Mouse (Mus musculus) lung, adult 2 months (tissue): Measurements from ENCODE around the gene Rora.

Experiments
- CTCF ChIP-seq: fragments of 200-500 bp; IDR thresholded peaks from 2 replicates; pipeline ENCODE4 v1.5.1; 2011; ENCODE audit warnings: mild to moderate bottlenecking, low read length, control low read depth; ENCODE audit not compliant: insufficient read depth
- POLR2A ChIP-seq: fragments of 200-500 bp; IDR thresholded peaks from 2 replicates; pipeline ENCODE4 v1.6.1; 2011; ENCODE audit warnings: low read depth, mild to moderate bottlenecking, control low read depth, low read length, borderline replicate concordance; ENCODE audit errors: extremely low read depth

DNA sequence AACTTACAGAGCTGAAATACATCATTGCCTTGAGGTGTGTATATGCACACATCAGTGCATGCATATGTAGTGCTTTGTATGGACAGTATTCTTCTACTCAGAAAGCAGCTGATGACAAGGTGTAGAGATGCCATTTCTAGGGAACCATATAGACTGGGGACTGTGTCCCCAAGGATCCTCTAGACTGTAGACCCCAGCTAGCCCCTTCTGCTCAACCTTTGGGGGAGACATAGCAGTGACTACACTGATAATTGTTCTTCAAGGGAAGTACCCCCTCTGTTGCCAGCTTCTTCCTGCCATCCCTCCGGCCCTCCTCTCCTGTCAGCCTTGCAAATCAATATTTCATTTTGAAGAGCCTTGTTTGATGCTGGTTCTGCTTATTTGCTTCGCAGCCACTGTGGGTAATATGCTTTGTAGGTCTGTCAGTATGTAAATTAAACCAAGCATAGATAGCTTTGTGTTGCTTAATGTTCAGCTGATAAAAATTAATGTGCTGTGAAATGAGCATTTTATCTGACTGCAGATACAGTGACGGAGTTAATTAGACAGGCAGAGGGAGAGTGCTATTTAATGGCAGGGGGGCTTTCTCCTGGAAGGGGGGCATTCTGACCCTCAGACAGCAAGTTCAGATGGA lies 430.6 kb downstream of the Rora start:
- no peak for TF ChIP-seq CTCF
- no peak for TF ChIP-seq POLR2A
